Mouse (Mus musculus): Measurements from ENCODE around the gene Lap3. TPM values are rescaled to one million over a fixed set of nuclear protein-coding genes. Genes with fewer than 3 reads are reported as not detected.

The Lap3 gene
- polyA plus RNA-seq, 2 experiments = 49.2 to 70.9 TPM

- ATAC-seq (ENCODE audit: low FRiP score, low read depth) (no peak), DNase-seq (ENCODE audit: low spot score) (no peak)
- peak overlapping the region; percentile 84 for H3K9ac ChIP-seq (ENCODE audit: low read depth, low read length, severe bottlenecking)
- H3K9me3 ChIP-seq (ENCODE audit: control insufficient read depth, low read length) = no peaks in the 10 kb centered on the region
- H3K4me2 ChIP-seq (replicated peaks; ENCODE audit: low read depth, low read length, severe bottlenecking) = peak overlapping the region; percentile 63
- peaks cover 30% of the 10 kb centered on the region for H3K36me3 ChIP-seq (ENCODE audit: control insufficient read depth, insufficient read depth, low read length)
- H3K27me3 ChIP-seq (ENCODE audit: control insufficient read depth, insufficient read depth, low read length) = no peaks in the 10 kb centered on the region
- 50% methylated on average over 9 of the region's 9 CpGs for WGBS
- peak overlapping the region; percentile 77 for H3K4me3 ChIP-seq (replicated peaks; ENCODE audit: low read length)
- TF ChIP-seq POLR2A (IDR thresholded peaks at IDR 0.05; ENCODE audit: borderline replicate concordance, extremely low read depth, insufficient read depth, insufficient read length) = no peak
- H3K4me1 ChIP-seq (ENCODE audit: control insufficient read depth, insufficient read depth, low read length) = peaks cover 11% of the 10 kb centered on the region
- no peak overlapping the region for H3K27ac ChIP-seq (replicated peaks; ENCODE audit: low read depth, low read length)
Observed at GRCm38 (mm10) chr5:45494093-45494755, 1.1 kb downstream of the Lap3 start.

GRCm38 (mm10) chr5:45495429-45495975, 2.3 kb downstream of the Lap3 start:
- 87% methylated on average over 3 of the region's 3 CpGs for WGBS
- H3K4me2 ChIP-seq (replicated peaks; ENCODE audit: low read depth, low read length, severe bottlenecking) = no peak overlapping the region
- H3K27ac ChIP-seq (replicated peaks; ENCODE audit: low read depth, low read length) = no peak overlapping the region
- H3K27me3 ChIP-seq (ENCODE audit: control insufficient read depth, insufficient read depth, low read length) = no peaks in the 10 kb centered on the region
- H3K9ac ChIP-seq (ENCODE audit: low read depth, low read length, severe bottlenecking) = no peak overlapping the region
- ATAC-seq (ENCODE audit: low FRiP score, low read depth) (no peak), DNase-seq (ENCODE audit: low spot score) (no peak)
- peaks cover 41% of the 10 kb centered on the region for H3K36me3 ChIP-seq (ENCODE audit: control insufficient read depth, insufficient read depth, low read length)
- H3K4me1 ChIP-seq (ENCODE audit: control insufficient read depth, insufficient read depth, low read length) = peaks cover 11% of the 10 kb centered on the region
- no peak for TF ChIP-seq POLR2A (IDR thresholded peaks at IDR 0.05; ENCODE audit: borderline replicate concordance, extremely low read depth, insufficient read depth, insufficient read length)
- no peaks in the 10 kb centered on the region for H3K9me3 ChIP-seq (ENCODE audit: control insufficient read depth, low read length)
- no peak overlapping the region for H3K4me3 ChIP-seq (replicated peaks; ENCODE audit: low read length)

GRCm38 (mm10) chr5:45496042-45496441, 2.9 kb downstream of the Lap3 start:
- peaks cover 46% of the 10 kb centered on the region for H3K36me3 ChIP-seq (ENCODE audit: control insufficient read depth, insufficient read depth, low read length)
- no peaks in the 10 kb centered on the region for H3K27me3 ChIP-seq (ENCODE audit: control insufficient read depth, insufficient read depth, low read length)
- no peak for ATAC-seq (ENCODE audit: low FRiP score, low read depth)
- H3K4me2 ChIP-seq (replicated peaks; ENCODE audit: low read depth, low read length, severe bottlenecking) = no peak overlapping the region
- H3K4me1 ChIP-seq (ENCODE audit: control insufficient read depth, insufficient read depth, low read length) = peaks cover 11% of the 10 kb centered on the region
- DNase-seq (ENCODE audit: low spot score) = no peak
- H3K4me3 ChIP-seq (replicated peaks; ENCODE audit: low read length) = no peak overlapping the region
- TF ChIP-seq POLR2A (IDR thresholded peaks at IDR 0.05; ENCODE audit: borderline replicate concordance, extremely low read depth, insufficient read depth, insufficient read length) = no peak
- no peak overlapping the region for H3K27ac ChIP-seq (replicated peaks; ENCODE audit: low read depth, low read length)
- no peak overlapping the region for H3K9ac ChIP-seq (ENCODE audit: low read depth, low read length, severe bottlenecking)
- H3K9me3 ChIP-seq (ENCODE audit: control insufficient read depth, low read length) = no peaks in the 10 kb centered on the region

- H3K4me2 ChIP-seq (replicated peaks; ENCODE audit: low read depth, low read length, severe bottlenecking) = no peak overlapping the region
- no peak overlapping the region for H3K4me3 ChIP-seq (replicated peaks; ENCODE audit: low read length)
- TF ChIP-seq POLR2A (IDR thresholded peaks at IDR 0.05; ENCODE audit: borderline replicate concordance, extremely low read depth, insufficient read depth, insufficient read length) = no peak
- H3K27ac ChIP-seq (replicated peaks; ENCODE audit: low read depth, low read length) = no peak overlapping the region
- no peak for DNase-seq (ENCODE audit: low spot score)
- ATAC-seq (ENCODE audit: low FRiP score, low read depth) = no peak
- H3K36me3 ChIP-seq (ENCODE audit: control insufficient read depth, insufficient read depth, low read length) = peaks cover 49% of the 10 kb centered on the region
- WGBS = 88% methylated on average over 4 of the region's 4 CpGs
- no peak overlapping the region for H3K9ac ChIP-seq (ENCODE audit: low read depth, low read length, severe bottlenecking)
- no peaks in the 10 kb centered on the region for H3K9me3 ChIP-seq (ENCODE audit: control insufficient read depth, low read length)
- no peaks in the 10 kb centered on the region for H3K27me3 ChIP-seq (ENCODE audit: control insufficient read depth, insufficient read depth, low read length)
- peaks cover 11% of the 10 kb centered on the region for H3K4me1 ChIP-seq (ENCODE audit: control insufficient read depth, insufficient read depth, low read length)
Observed at GRCm38 (mm10) chr5:45496479-45496878, 3.3 kb downstream of the Lap3 start.

- TF ChIP-seq POLR2A (IDR thresholded peaks at IDR 0.05; ENCODE audit: borderline replicate concordance, extremely low read depth, insufficient read depth, insufficient read length) = no peak
Observed at GRCm38 (mm10) chr5:45496930-45497550, 3.9 kb downstream of the Lap3 start.

More at GRCm38 (mm10) chr5:45496930-45497550, 3.9 kb downstream of the Lap3 start:
- Histone ChIP-seq H3K36me3 (ENCODE audit: control insufficient read depth, insufficient read depth, low read length) (peaks cover 54% of the 10 kb centered on the region), H3K4me1 (ENCODE audit: control insufficient read depth, insufficient read depth, low read length) (peaks cover 11% of the 10 kb centered on the region), H3K4me3 (replicated peaks; ENCODE audit: low read length) (no peak overlapping the region), H3K9ac (ENCODE audit: low read depth, low read length, severe bottlenecking) (no peak overlapping the region), H3K4me2 (replicated peaks; ENCODE audit: low read depth, low read length, severe bottlenecking) (no peak overlapping the region), H3K9me3 (ENCODE audit: control insufficient read depth, low read length) (no peaks in the 10 kb centered on the region), H3K27ac (replicated peaks; ENCODE audit: low read depth, low read length) (no peak overlapping the region), H3K27me3 (ENCODE audit: control insufficient read depth, insufficient read depth, low read length) (no peaks in the 10 kb centered on the region)
- WGBS = 83% methylated on average over 12 of the region's 12 CpGs
- ATAC-seq (ENCODE audit: low FRiP score, low read depth) (no peak), DNase-seq (ENCODE audit: low spot score) (peak; percentile 10)
